Mouse (Mus musculus) common myeloid progenitor, adult 5-6 weeks (primary cell): ENCODE measurements around the gene Fbxw8. TPM values are rescaled to one million over a fixed set of nuclear protein-coding genes. Genes with fewer than 3 reads are reported as not detected.

Source experiments
- ATAC-seq: replicated peaks from 2 replicates; pipeline ENCODE4 v1.8.0; 2016; ENCODE audit warnings: low read depth, mild to moderate bottlenecking, moderate TSS enrichment, inconsistent platforms; ENCODE audit not compliant: poor library complexity, severe bottlenecking
- total RNA-seq: library from RNA; stranded (forward); fragments of 200-1000, 187-1606 nt; gene quantifications from 2 replicates; pipeline ENCODE4 v1.2.3, GENCODE M21; 2017

Gene Fbxw8
- total RNA-seq, 1 experiment from 2014 or later = 23.7 TPM

- no peak for ATAC-seq
Observed at GRCm38 (mm10) chr5:118029035-118029408, 126.2 kb downstream of the Fbxw8 start.

GRCm38 (mm10) chr5:118028191-118029034 lies 126.9 kb downstream of the Fbxw8 start:
- 0 out of 2 replicates have a peak, but pooled peaks have one; percentile 11 for ATAC-seq

- ATAC-seq = no peak
Observed at GRCm38 (mm10) chr5:118027698-118028190, 127.5 kb downstream of the Fbxw8 start, which contains the start of gene Tesc. Gene Tesc (plus strand): TSS chr5:118027743.

DNA sequence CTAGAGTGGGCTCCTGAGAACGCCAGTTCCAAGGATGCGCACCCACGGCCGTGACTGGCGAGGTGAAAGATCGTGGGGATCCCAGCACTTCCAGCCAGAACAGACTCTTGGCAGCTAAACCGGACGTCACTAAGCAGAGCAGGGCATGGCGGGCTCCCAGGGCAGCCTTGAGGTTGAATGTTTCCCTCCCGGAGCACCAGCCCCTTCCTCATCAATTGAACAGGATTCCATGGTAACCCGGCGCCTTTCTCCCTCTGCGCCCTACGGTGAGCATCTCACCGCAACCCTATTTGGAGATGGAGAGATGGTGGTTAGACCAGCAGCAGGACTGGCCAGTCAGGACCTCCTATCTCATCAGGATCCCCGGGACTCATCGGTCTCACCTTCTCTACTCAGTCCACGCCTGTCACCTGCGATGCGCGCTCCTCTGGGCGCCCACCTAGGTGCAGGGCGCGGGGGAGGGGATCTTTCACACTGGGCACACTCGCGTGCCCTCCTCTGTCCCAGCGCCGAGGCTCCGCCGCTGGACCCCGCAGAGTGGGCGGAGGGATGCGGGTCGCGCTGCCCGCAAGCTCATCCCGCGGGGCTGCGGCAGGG lies 128.1 kb downstream of the Fbxw8 start:
- no peak for ATAC-seq

GRCm38 (mm10) chr5:118026343-118026742 lies 128.9 kb downstream of the Fbxw8 start:
- ATAC-seq = no peak

DNA sequence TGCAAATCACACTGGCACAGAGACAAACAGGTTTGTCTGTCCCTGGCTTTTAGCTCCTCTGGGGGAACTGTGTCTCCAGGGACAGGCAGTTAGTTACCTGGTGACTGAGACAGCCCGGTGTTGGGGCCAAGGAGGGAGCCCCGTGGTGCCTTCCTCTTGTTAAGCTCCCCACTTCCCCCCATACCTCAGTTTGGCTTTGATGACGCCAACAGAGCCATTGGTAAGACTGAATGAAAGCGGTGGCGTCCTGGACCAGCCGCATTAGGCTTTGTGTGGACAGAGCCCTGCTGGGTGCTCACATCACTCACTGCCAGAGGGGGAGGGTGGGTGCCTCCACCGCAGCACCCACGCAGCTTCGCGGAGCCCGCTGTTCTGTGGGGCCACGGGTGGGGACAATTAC lies 129.4 kb downstream of the Fbxw8 start:
- ATAC-seq = 0 out of 2 replicates have a peak, but pooled peaks have one; percentile 3

DNA sequence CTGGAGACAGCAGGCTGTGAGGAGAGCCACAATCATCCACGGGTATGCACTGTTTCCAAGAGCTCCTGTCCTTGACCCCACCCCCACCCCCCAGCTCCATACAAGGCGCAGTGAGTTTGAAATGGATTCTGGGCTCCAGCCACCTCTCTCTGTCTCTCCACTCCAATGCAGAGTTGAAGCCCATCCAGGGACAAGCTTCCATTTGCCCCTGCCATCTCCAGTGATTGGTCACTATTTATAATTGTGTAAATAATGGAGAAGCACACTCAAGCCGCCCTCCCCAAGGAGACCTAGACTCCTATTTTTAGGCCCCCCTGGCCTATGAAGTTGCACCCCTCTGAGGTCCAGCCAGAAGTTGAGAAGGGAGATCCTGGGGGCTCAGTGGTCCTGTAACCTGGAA lies 132.2 kb downstream of the Fbxw8 start:
- no peak for ATAC-seq

DNA sequence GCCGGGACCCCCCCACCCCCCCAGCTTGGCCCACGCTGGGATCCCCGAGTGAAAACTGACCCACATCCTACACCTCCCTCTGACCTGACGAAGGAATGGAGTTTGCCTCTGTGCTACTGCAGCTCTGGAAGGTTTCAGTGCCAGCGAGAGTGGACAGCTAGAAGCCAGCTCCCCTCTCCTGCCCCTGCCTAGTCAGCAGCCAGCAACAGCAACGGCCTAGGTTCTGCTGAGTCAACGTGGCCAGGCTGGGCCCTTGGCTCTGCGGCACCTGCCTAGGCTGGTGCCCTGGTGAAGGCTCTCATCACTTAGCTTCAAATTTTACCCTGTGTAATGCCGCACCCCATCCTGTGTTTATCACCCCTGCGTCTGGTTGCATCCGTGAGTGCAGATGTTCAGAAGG lies 135.4 kb downstream of the Fbxw8 start:
- no peak for ATAC-seq

- ATAC-seq = no peak
Observed at GRCm38 (mm10) chr5:118017527-118017926, 137.7 kb downstream of the Fbxw8 start.

GRCm38 (mm10) chr5:118015669-118016068 lies 139.6 kb downstream of the Fbxw8 start:
- ATAC-seq = no peak

GRCm38 (mm10) chr5:118015028-118015427 lies 140.2 kb downstream of the Fbxw8 start:
- ATAC-seq = no peak

Other genes with a start within 250 kb of the Fbxw8 start
- gene Fbxo21, start 178.7 kb downstream of the Fbxw8 start, total RNA-seq = 16.1 and 32.3 TPM in 2 replicates
- not detected in 2 replicates for gene Tesc, start 127.7 kb downstream of the Fbxw8 start, total RNA-seq
- gene Hrk, start 9.2 kb upstream of the Fbxw8 start, total RNA-seq = not detected in 2 replicates
- gene Rnft2, start 89.7 kb upstream of the Fbxw8 start, total RNA-seq = 0.05 TPM in 1 of 2 replicates, not detected in the other
- gene 2410131K14Rik, start 89.8 kb upstream of the Fbxw8 start, total RNA-seq = 1.8 and 1.9 TPM in 2 replicates